Mouse (Mus musculus): ENCODE results near the gene Zfp300.

Gene Zfp300

GRCm38 (mm10) chrX:21088983-21089866, at the start of gene Zfp300:
Zfp300 (minus strand) TSS chrX:21089527.
- in situ Hi-C loops (cut with MboI, MseI) = no loop called here

- in situ Hi-C loops (cut with MboI, MseI) = no loop called here
Observed at GRCm38 (mm10) chrX:21115520-21115919, 26.2 kb upstream of the Zfp300 start, which contains the start of gene Ssxa1. Ssxa1 (plus strand) TSS chrX:21115820.

GRCm38 (mm10) chrX:21089867-21090239, 526 bp upstream of the Zfp300 start:
- in situ Hi-C loops (cut with MboI, MseI) = no loop called here

- in situ Hi-C loops (cut with MboI, MseI) = no loop called here
Observed at GRCm38 (mm10) chrX:21088645-21088982, 713 bp downstream of the Zfp300 start.

- in situ Hi-C loops (cut with MboI, MseI) = no loop called here
Observed at GRCm38 (mm10) chrX:21068106-21068505, 21.2 kb downstream of the Zfp300 start, which contains the start of gene Spaca5. Spaca5 (plus strand) TSS chrX:21068406.

GRCm38 (mm10) chrX:21062544-21062890, 26.8 kb downstream of the Zfp300 start:
- in situ Hi-C loops (cut with MboI, MseI) = no loop called here

GRCm38 (mm10) chrX:21061866-21062543, 27.3 kb downstream of the Zfp300 start, which contains the start of gene Zfp182:
Zfp182 (minus strand) TSS chrX:21062316.
- in situ Hi-C loops (cut with MboI, MseI) = no loop called here

GRCm38 (mm10) chrX:21061460-21061859, 27.9 kb downstream of the Zfp300 start:
- in situ Hi-C loops (cut with MboI, MseI) = no loop called here
